Mouse (Mus musculus): ENCODE data around the gene Gm20671. TPM values are rescaled to one million over a fixed set of nuclear protein-coding genes. Genes with fewer than 3 reads are reported as not detected.

Gm20671 gene
- polyA plus RNA-seq, 1 experiment from 2014 or later, result not detected

DNA sequence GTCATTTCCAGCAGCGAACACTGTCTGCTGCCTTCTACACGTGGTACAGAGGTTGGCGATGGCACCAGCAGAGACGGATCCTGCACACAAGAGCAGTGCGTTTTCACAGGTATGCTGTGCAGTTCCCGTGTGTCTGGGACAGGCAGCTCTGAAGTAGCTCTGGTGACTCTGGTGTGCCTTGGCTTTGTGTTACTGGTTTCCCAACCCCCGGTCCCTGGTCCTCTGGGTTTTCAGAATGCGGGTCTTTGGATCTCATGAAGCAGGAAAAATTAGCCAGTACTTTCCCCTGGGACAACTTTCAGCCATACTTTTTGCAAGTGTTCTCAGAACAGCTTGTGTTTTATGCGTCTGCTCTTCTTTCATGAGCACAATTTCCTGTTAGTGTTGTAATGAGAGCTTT is 106.5 kb downstream of the Gm20671 start:
- 72% methylated on average over 9 of the region's 9 CpGs for WGBS
- H3K27ac ChIP-seq (replicated peaks; ENCODE audit: low read depth, low read length), result no peak overlapping the region
- H3K9ac ChIP-seq (ENCODE audit: low read depth, low read length), result no peak overlapping the region
- H3K9me3 ChIP-seq (ENCODE audit: control insufficient read depth, low read length), result no peaks in the 10 kb centered on the region
- H3K27me3 ChIP-seq (replicated peaks; ENCODE audit: control insufficient read depth, insufficient read depth, low read length), result no peaks in the 10 kb centered on the region
- no peak overlapping the region for H3K4me2 ChIP-seq (ENCODE audit: low read depth, low read length)
- H3K4me3 ChIP-seq (ENCODE audit: low read depth, low read length), result no peak overlapping the region
- no peak for ATAC-seq (ENCODE audit: low read depth)
- no peaks in the 10 kb centered on the region for H3K36me3 ChIP-seq (ENCODE audit: control insufficient read depth, insufficient read depth, low read length)
- DNase-seq (ENCODE audit: low spot score), result no peak
- H3K4me1 ChIP-seq (ENCODE audit: control insufficient read depth, insufficient read depth, low read length), result no peaks in the 10 kb centered on the region

DNA sequence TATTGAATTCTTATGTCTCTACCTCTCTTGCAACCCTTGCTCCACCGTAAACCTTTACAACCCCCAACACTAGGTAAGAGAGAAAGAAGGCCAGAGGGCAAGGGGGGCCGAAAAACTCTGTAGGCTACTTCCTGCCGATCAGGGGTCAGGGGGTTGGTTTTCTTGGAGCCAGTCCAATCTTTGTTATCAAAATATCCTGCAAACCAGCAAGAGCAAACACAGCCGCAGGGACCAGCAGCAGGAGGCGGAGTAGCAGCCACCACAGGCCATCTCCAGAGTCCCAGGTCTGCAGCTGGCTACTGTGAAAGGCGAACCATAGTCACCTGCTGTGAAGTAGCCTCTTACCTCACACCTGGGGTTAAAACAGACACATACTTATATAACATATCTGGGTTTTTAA is 108.0 kb downstream of the Gm20671 start:
- Histone ChIP-seq H3K4me2 (ENCODE audit: low read depth, low read length) (no peak overlapping the region), H3K36me3 (ENCODE audit: control insufficient read depth, insufficient read depth, low read length) (no peaks in the 10 kb centered on the region), H3K9me3 (ENCODE audit: control insufficient read depth, low read length) (no peaks in the 10 kb centered on the region), H3K4me3 (ENCODE audit: low read depth, low read length) (no peak overlapping the region), H3K4me1 (ENCODE audit: control insufficient read depth, insufficient read depth, low read length) (no peaks in the 10 kb centered on the region), H3K27ac (replicated peaks; ENCODE audit: low read depth, low read length) (no peak overlapping the region), H3K27me3 (replicated peaks; ENCODE audit: control insufficient read depth, insufficient read depth, low read length) (no peaks in the 10 kb centered on the region), H3K9ac (ENCODE audit: low read depth, low read length) (no peak overlapping the region)
- DNase-seq (ENCODE audit: low spot score), result no peak
- WGBS, result 47% methylated on average over 6 of the region's 6 CpGs
- ATAC-seq (ENCODE audit: low read depth), result no peak

DNA sequence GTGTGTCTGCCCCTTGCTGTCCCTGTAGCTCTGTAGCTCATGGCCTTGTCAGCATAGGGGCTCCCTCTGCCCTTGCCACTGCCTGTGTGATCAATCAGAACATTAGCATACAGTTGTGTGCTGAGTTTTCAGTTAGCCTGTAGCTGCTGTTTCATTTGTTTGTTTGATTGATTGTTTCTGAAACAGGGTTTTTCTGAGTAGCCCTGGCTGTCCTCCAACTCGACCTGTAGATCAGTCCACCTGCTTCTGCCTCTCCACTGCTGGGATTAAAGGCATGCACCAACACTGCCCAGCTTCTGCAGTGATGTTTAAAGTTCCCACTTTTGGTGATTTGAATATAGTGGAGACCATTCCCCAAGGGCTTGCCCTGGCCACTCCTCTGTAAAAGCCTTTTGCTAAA is 109.2 kb downstream of the Gm20671 start:
- no peak overlapping the region for H3K9ac ChIP-seq (ENCODE audit: low read depth, low read length)
- 38% methylated on average over 1 of the region's 1 CpGs for WGBS
- ATAC-seq (ENCODE audit: low read depth) (no peak), DNase-seq (ENCODE audit: low spot score) (no peak)
- no peak overlapping the region for H3K4me3 ChIP-seq (ENCODE audit: low read depth, low read length)
- no peaks in the 10 kb centered on the region for H3K36me3 ChIP-seq (ENCODE audit: control insufficient read depth, insufficient read depth, low read length)
- no peaks in the 10 kb centered on the region for H3K4me1 ChIP-seq (ENCODE audit: control insufficient read depth, insufficient read depth, low read length)
- no peak overlapping the region for H3K27ac ChIP-seq (replicated peaks; ENCODE audit: low read depth, low read length)
- H3K27me3 ChIP-seq (replicated peaks; ENCODE audit: control insufficient read depth, insufficient read depth, low read length), result no peaks in the 10 kb centered on the region
- H3K9me3 ChIP-seq (ENCODE audit: control insufficient read depth, low read length), result no peaks in the 10 kb centered on the region
- H3K4me2 ChIP-seq (ENCODE audit: low read depth, low read length), result no peak overlapping the region

- ATAC-seq (ENCODE audit: low read depth) (peak; percentile 99), DNase-seq (ENCODE audit: low spot score) (peak; percentile 100)
- Histone ChIP-seq H3K27ac (replicated peaks; ENCODE audit: low read depth, low read length) (peak overlapping the region; percentile 95), H3K4me1 (ENCODE audit: control insufficient read depth, insufficient read depth, low read length) (no peaks in the 10 kb centered on the region), H3K36me3 (ENCODE audit: control insufficient read depth, insufficient read depth, low read length) (no peaks in the 10 kb centered on the region), H3K9me3 (ENCODE audit: control insufficient read depth, low read length) (no peaks in the 10 kb centered on the region), H3K27me3 (replicated peaks; ENCODE audit: control insufficient read depth, insufficient read depth, low read length) (no peaks in the 10 kb centered on the region), H3K4me2 (ENCODE audit: low read depth, low read length) (peak overlapping the region; percentile 81), H3K9ac (ENCODE audit: low read depth, low read length) (peak overlapping the region; percentile 85), H3K4me3 (ENCODE audit: low read depth, low read length) (peak overlapping the region; percentile 73)
- WGBS, result under 1% methylated on average over 54 of the region's 55 CpGs
Observed at GRCm38 (mm10) chr5:32713703-32714467, 113.0 kb downstream of the Gm20671 start.

DNA sequence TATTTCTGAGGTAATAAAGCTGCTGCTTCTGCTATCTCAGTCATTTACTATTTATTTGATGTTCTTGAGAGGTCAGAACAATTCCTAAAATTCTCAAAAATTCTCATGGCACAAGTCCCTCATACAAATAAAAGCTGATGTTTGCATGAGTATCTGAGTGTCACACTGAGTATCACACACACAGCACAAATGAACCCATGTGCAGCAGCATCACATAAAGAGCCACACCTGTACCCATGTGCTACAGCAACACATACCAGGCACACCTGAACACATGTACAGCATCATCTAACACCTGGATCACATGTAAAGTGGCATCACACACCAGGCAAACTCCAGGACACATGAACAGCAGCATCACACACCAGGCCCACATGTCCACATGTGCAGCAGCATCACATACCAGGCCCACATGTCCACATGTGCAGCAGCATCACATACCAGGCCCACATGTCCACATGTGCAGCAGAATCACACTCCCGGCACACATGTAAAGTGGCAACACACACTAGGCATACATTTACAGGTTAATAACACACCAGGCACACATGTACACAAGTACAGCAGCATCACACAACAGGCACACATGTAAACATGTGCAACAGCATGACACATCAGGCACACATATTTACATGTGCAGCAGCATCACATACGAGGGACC is 113.7 kb downstream of the Gm20671 start:
- peak overlapping the region; percentile 73 for H3K4me3 ChIP-seq (ENCODE audit: low read depth, low read length)
- peak overlapping the region; percentile 85 for H3K9ac ChIP-seq (ENCODE audit: low read depth, low read length)
- ATAC-seq (ENCODE audit: low read depth) (no peak; the same call in 1 of the 2 replicates), DNase-seq (ENCODE audit: low spot score) (no peak)
- no peaks in the 10 kb centered on the region for H3K36me3 ChIP-seq (ENCODE audit: control insufficient read depth, insufficient read depth, low read length)
- H3K4me2 ChIP-seq (ENCODE audit: low read depth, low read length), result peak overlapping the region; percentile 81
- H3K9me3 ChIP-seq (ENCODE audit: control insufficient read depth, low read length), result no peaks in the 10 kb centered on the region
- no peaks in the 10 kb centered on the region for H3K4me1 ChIP-seq (ENCODE audit: control insufficient read depth, insufficient read depth, low read length)
- 7% methylated on average over 2 of the region's 2 CpGs for WGBS
- peak overlapping the region; percentile 95 for H3K27ac ChIP-seq (replicated peaks; ENCODE audit: low read depth, low read length)
- H3K27me3 ChIP-seq (replicated peaks; ENCODE audit: control insufficient read depth, insufficient read depth, low read length), result no peaks in the 10 kb centered on the region

DNA sequence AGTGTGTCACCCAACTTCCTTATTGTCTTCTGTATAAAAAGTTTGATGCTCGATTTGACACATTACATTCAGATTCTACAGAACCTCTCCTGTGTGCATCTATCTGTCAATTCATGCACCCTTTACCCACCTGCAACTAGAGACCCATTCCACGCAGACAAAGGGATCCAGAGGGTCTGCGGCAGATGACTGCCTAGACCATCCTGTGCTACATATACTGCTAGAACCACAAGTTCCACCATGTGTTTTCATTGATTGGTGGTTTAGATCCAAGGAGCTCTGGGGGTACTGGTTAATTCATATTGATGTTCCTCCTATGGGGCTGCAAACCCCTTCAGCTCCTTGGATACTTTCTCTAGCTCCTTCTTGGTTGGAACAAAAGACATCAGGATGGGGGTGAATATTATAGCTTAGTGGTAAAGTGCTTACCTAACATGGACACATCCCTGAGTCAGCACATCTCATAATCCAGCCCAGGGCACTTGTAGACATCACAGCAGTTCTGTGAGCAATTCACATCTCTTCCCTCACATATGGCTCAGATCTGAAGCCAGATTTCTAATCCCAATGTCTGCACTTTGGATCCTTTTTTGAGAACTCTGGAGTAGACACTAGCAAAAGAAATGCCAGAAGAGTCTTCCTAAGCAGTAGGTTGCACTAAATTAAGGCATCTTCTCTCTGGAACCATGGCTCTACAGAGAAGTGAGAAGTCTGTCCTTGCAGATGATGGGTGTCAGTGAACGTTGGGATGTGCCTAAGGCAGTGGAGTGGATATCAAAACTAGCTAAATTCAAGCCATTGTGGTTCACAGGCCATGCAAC is 114.5 kb downstream of the Gm20671 start:
- ATAC-seq (ENCODE audit: low read depth) (no peak), DNase-seq (ENCODE audit: low spot score) (no peak)
- no peak overlapping the region for H3K4me3 ChIP-seq (ENCODE audit: low read depth, low read length)
- WGBS, result 65% methylated on average over 4 of the region's 4 CpGs
- H3K4me1 ChIP-seq (ENCODE audit: control insufficient read depth, insufficient read depth, low read length), result no peaks in the 10 kb centered on the region
- no peaks in the 10 kb centered on the region for H3K9me3 ChIP-seq (ENCODE audit: control insufficient read depth, low read length)
- no peaks in the 10 kb centered on the region for H3K27me3 ChIP-seq (replicated peaks; ENCODE audit: control insufficient read depth, insufficient read depth, low read length)
- no peak overlapping the region for H3K27ac ChIP-seq (replicated peaks; ENCODE audit: low read depth, low read length)
- H3K36me3 ChIP-seq (ENCODE audit: control insufficient read depth, insufficient read depth, low read length), result no peaks in the 10 kb centered on the region
- H3K4me2 ChIP-seq (ENCODE audit: low read depth, low read length), result peak overlapping the region; percentile 81; the same call in 1 of the 2 replicates
- H3K9ac ChIP-seq (ENCODE audit: low read depth, low read length), result no peak overlapping the region

- no peaks in the 10 kb centered on the region for H3K27me3 ChIP-seq (replicated peaks; ENCODE audit: control insufficient read depth, insufficient read depth, low read length)
- no peak overlapping the region for H3K27ac ChIP-seq (replicated peaks; ENCODE audit: low read depth, low read length)
- H3K4me2 ChIP-seq (ENCODE audit: low read depth, low read length), result no peak overlapping the region
- no peak overlapping the region for H3K9ac ChIP-seq (ENCODE audit: low read depth, low read length)
- DNase-seq (ENCODE audit: low spot score) (no peak), ATAC-seq (ENCODE audit: low read depth) (no peak)
- H3K36me3 ChIP-seq (ENCODE audit: control insufficient read depth, insufficient read depth, low read length), result no peaks in the 10 kb centered on the region
- H3K4me3 ChIP-seq (ENCODE audit: low read depth, low read length), result no peak overlapping the region
- no peaks in the 10 kb centered on the region for H3K4me1 ChIP-seq (ENCODE audit: control insufficient read depth, insufficient read depth, low read length)
- no peaks in the 10 kb centered on the region for H3K9me3 ChIP-seq (ENCODE audit: control insufficient read depth, low read length)
- 73% methylated on average over 5 of the region's 5 CpGs for WGBS
Observed at GRCm38 (mm10) chr5:32711485-32711884, 115.4 kb downstream of the Gm20671 start.

DNA sequence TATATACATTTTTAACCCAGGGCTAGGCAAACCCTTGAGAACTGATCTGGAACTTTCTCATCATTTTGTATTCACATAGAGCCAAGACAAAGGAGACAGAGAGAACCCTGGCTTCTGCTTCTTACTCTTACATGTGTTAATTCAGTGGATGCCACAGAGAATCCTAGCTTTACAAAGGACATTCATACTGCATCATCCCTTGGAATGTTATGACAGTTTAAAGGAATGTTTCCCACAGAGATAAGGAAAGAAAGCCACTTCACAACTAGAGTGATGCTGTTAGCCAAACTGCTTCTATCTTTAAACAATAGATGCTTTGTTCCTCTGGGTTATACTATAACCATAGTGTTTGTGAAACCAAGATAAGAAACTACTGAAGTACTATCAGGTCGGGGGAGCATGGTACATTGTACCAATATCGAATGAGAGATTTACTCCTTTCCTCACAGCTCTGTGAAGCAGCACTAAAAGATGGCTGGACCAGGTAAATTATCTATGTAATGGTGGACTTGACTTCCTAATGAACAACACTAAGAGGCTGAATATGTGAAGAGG is 120.6 kb downstream of the Gm20671 start:
- Histone ChIP-seq H3K4me3 (ENCODE audit: low read depth, low read length) (no peak overlapping the region), H3K27ac (replicated peaks; ENCODE audit: low read depth, low read length) (no peak overlapping the region), H3K4me1 (ENCODE audit: control insufficient read depth, insufficient read depth, low read length) (no peaks in the 10 kb centered on the region), H3K9me3 (ENCODE audit: control insufficient read depth, low read length) (no peaks in the 10 kb centered on the region), H3K36me3 (ENCODE audit: control insufficient read depth, insufficient read depth, low read length) (no peaks in the 10 kb centered on the region), H3K4me2 (ENCODE audit: low read depth, low read length) (no peak overlapping the region), H3K9ac (ENCODE audit: low read depth, low read length) (no peak overlapping the region), H3K27me3 (replicated peaks; ENCODE audit: control insufficient read depth, insufficient read depth, low read length) (no peaks in the 10 kb centered on the region)
- 70% methylated on average over 2 of the region's 2 CpGs for WGBS
- DNase-seq (ENCODE audit: low spot score) (no peak), ATAC-seq (ENCODE audit: low read depth) (no peak)
